16 mouse cellular contexts compared by ENCODE assay signal in genomic region chr3:33219271-33220065, GRCm38 (mm10).
A peak's percentile ranks its signal among the peaks of the same experiment; 100 is the strongest.
DNase-seq lines count a peak whose midpoint lies in the region; ATAC-seq and TF ChIP-seq lines count a peak whose summit lies in the region.
"Had no signal": no experiment of that assay in that cellular context is flagged by ENCODE, and none has a peak within 500 bp of the region (broad histone marks: within the 10 kb centered on the region; RNA-seq: fewer than 3 reads in every experiment).

No protein-coding gene starts in this region.

- H3K4me3 ChIP-seq in midbrain, embryonic 12.5 days = no peak overlapping the region
- no peak overlapping the region for H3K4me3 ChIP-seq in midbrain, embryonic 15.5 days
- no peak overlapping the region for H3K4me3 ChIP-seq in hindbrain, embryonic 13.5 days
- no peak overlapping the region for H3K4me3 ChIP-seq in neural tube, embryonic 12.5 days
- no peak overlapping the region for H3K4me3 ChIP-seq in intestine, embryonic 16.5 days (ENCODE audit: low read length)
- H3K4me3 ChIP-seq in lung, adult 2 months (replicated peaks; ENCODE audit: extremely low read depth, low read depth, low read length) = no peak overlapping the region
- H3K4me3 ChIP-seq: embryonic facial prominence, embryonic 13.5 days; liver, embryonic 12.5 days had no signal

- H3K4me1 ChIP-seq in midbrain, embryonic 12.5 days = no peaks in the 10 kb centered on the region
- H3K4me1 ChIP-seq in midbrain, embryonic 15.5 days = no peaks in the 10 kb centered on the region
- peaks cover 8% of the 10 kb centered on the region; the same call in 1 of the 2 replicates for H3K4me1 ChIP-seq in hindbrain, embryonic 13.5 days (replicated peaks)
- no peaks in the 10 kb centered on the region for H3K4me1 ChIP-seq in neural tube, embryonic 12.5 days
- no peaks in the 10 kb centered on the region for H3K4me1 ChIP-seq in intestine, embryonic 16.5 days (ENCODE audit: control insufficient read depth, insufficient read depth, low read length)
- H3K4me1 ChIP-seq in lung, adult 2 months (ENCODE audit: control insufficient read depth, insufficient read depth, low read length) = no peaks in the 10 kb centered on the region
- H3K4me1 ChIP-seq: liver, embryonic 12.5 days had no signal

- peak; percentile 64; the same call in 1 of the 2 replicates for ATAC-seq in midbrain, embryonic 12.5 days (ENCODE audit: low FRiP score, low read depth)
- ATAC-seq in midbrain, embryonic 15.5 days (replicated peaks) = no peak
- 0 out of 2 replicates have a peak, but pooled peaks have one; percentile 41 for ATAC-seq in hindbrain, embryonic 13.5 days (ENCODE audit: low FRiP score)
- ATAC-seq in neural tube, embryonic 12.5 days (ENCODE audit: low FRiP score, low read depth) = peak; percentile 57; the same call in 1 of the 2 replicates
- ATAC-seq in intestine, embryonic 16.5 days = no peak
- ATAC-seq: liver, embryonic 12.5 days had no signal

- H3K9ac ChIP-seq in midbrain, embryonic 12.5 days (replicated peaks) = no peak overlapping the region
- H3K9ac ChIP-seq in midbrain, embryonic 15.5 days = no peak overlapping the region
- no peak overlapping the region for H3K9ac ChIP-seq in hindbrain, embryonic 13.5 days
- no peak overlapping the region for H3K9ac ChIP-seq in neural tube, embryonic 12.5 days
- H3K9ac ChIP-seq in intestine, embryonic 16.5 days (ENCODE audit: low read depth, low read length) = no peak overlapping the region
- H3K9ac ChIP-seq: embryonic facial prominence, embryonic 13.5 days; liver, embryonic 12.5 days had no signal

- no peak for TF ChIP-seq CTCF in lung, adult 2 months (IDR thresholded peaks at IDR 0.05; ENCODE audit: insufficient read depth, low read length)

- H3K27ac ChIP-seq in midbrain, embryonic 12.5 days (replicated peaks) = peak overlapping the region; percentile 54
- H3K27ac ChIP-seq in midbrain, embryonic 15.5 days = no peak overlapping the region
- H3K27ac ChIP-seq in hindbrain, embryonic 13.5 days = 0 out of 2 replicates have a peak overlapping the region, but pooled peaks have one; percentile 12
- no peak overlapping the region for H3K27ac ChIP-seq in neural tube, embryonic 12.5 days
- H3K27ac ChIP-seq in intestine, embryonic 16.5 days (ENCODE audit: low read length) = no peak overlapping the region
- H3K27ac ChIP-seq: embryonic facial prominence, embryonic 13.5 days; liver, embryonic 12.5 days had no signal

- no peaks in the 10 kb centered on the region for H3K9me3 ChIP-seq in midbrain, embryonic 12.5 days
- no peaks in the 10 kb centered on the region for H3K9me3 ChIP-seq in midbrain, embryonic 15.5 days
- H3K9me3 ChIP-seq in hindbrain, embryonic 13.5 days = no peaks in the 10 kb centered on the region
- H3K9me3 ChIP-seq in neural tube, embryonic 12.5 days = no peaks in the 10 kb centered on the region
- H3K9me3 ChIP-seq in intestine, embryonic 16.5 days (ENCODE audit: control insufficient read depth, low read length) = no peaks in the 10 kb centered on the region
- H3K9me3 ChIP-seq: embryonic facial prominence, embryonic 13.5 days; liver, embryonic 12.5 days had no signal

- TF ChIP-seq POLR2A in lung, adult 2 months (IDR thresholded peaks at IDR 0.05; ENCODE audit: borderline replicate concordance, extremely low read depth, low read depth, low read length) = no peak

- peak; percentile 34 for DNase-seq in embryo, embryonic 11.5 days (ENCODE audit: low read depth, low spot score)
- no peak for DNase-seq in lung, postnatal 14 days
- DNase-seq in lung, adult 2 months = no peak
- DNase-seq: cerebellum, postnatal 10 days; gastrocnemius, postnatal 25 days; kidney, adult 9 months; layer of hippocampus, postnatal 36 days; right cerebral cortex, postnatal 4 days; thymus, postnatal 36 days had no signal

- no peaks in the 10 kb centered on the region for H3K36me3 ChIP-seq in midbrain, embryonic 12.5 days
- no peaks in the 10 kb centered on the region for H3K36me3 ChIP-seq in midbrain, embryonic 15.5 days (replicated peaks)
- H3K36me3 ChIP-seq in hindbrain, embryonic 13.5 days = no peaks in the 10 kb centered on the region
- no peaks in the 10 kb centered on the region for H3K36me3 ChIP-seq in neural tube, embryonic 12.5 days
- H3K36me3 ChIP-seq in intestine, embryonic 16.5 days (ENCODE audit: control insufficient read depth, insufficient read depth, low read length) = no peaks in the 10 kb centered on the region
- H3K36me3 ChIP-seq: embryonic facial prominence, embryonic 13.5 days; liver, embryonic 12.5 days had no signal

- WGBS in midbrain, embryonic 12.5 days = 58% methylated on average over 2 of the region's 2 CpGs
- 48% methylated on average over 2 of the region's 2 CpGs for WGBS in midbrain, embryonic 15.5 days
- 39% methylated on average over 2 of the region's 2 CpGs for WGBS in hindbrain, embryonic 13.5 days
- WGBS in neural tube, embryonic 12.5 days = 43% methylated on average over 2 of the region's 2 CpGs
- WGBS in intestine, embryonic 16.5 days = 48% methylated on average over 2 of the region's 2 CpGs
- 61% methylated on average over 2 of the region's 2 CpGs for WGBS in lung, adult 2 months

- H3K4me2 ChIP-seq in midbrain, embryonic 12.5 days (replicated peaks) = no peak overlapping the region
- no peak overlapping the region for H3K4me2 ChIP-seq in midbrain, embryonic 15.5 days
- H3K4me2 ChIP-seq in hindbrain, embryonic 13.5 days = no peak overlapping the region
- H3K4me2 ChIP-seq in neural tube, embryonic 12.5 days (replicated peaks) = no peak overlapping the region
- no peak overlapping the region for H3K4me2 ChIP-seq in intestine, embryonic 16.5 days (ENCODE audit: low read depth, low read length)
- H3K4me2 ChIP-seq: embryonic facial prominence, embryonic 13.5 days; liver, embryonic 12.5 days had no signal

- no peaks in the 10 kb centered on the region for H3K27me3 ChIP-seq in midbrain, embryonic 12.5 days
- H3K27me3 ChIP-seq in midbrain, embryonic 15.5 days (replicated peaks) = no peaks in the 10 kb centered on the region
- H3K27me3 ChIP-seq in hindbrain, embryonic 13.5 days = no peaks in the 10 kb centered on the region
- H3K27me3 ChIP-seq in neural tube, embryonic 12.5 days (replicated peaks) = no peaks in the 10 kb centered on the region
- H3K27me3 ChIP-seq in intestine, embryonic 16.5 days (replicated peaks; ENCODE audit: control insufficient read depth, insufficient read depth, low read length) = no peaks in the 10 kb centered on the region
- H3K27me3 ChIP-seq: embryonic facial prominence, embryonic 13.5 days; liver, embryonic 12.5 days had no signal

Comparison
In these comparisons a context has a peak if more than half of its experiments do, and no peak if none do; other contexts are left out.
1. ATAC-seq: peak in midbrain, embryonic 12.5 days (single experiment), hindbrain, embryonic 13.5 days (single experiment) and neural tube, embryonic 12.5 days (single experiment); none in midbrain, embryonic 15.5 days (single experiment) and intestine, embryonic 16.5 days (single experiment).
2. H3K27ac ChIP-seq: peak in midbrain, embryonic 12.5 days (single experiment) and hindbrain, embryonic 13.5 days (single experiment); none in midbrain, embryonic 15.5 days (single experiment), neural tube, embryonic 12.5 days (single experiment) and intestine, embryonic 16.5 days (single experiment).